Mouse (Mus musculus): Measurements from ENCODE around the gene Txnip. TPM values are rescaled to one million over a fixed set of nuclear protein-coding genes. Genes with fewer than 3 reads are reported as not detected.
"Not testable (repeated sequence)": the region's sequence is repeated elsewhere in the genome, so short reads cannot be mapped to it uniquely, and the experiment has no call there.

Gene Txnip
- polyA plus RNA-seq (2016; fragmentation: Nextera tagmentation; extraction: Ambion mirVana), result 51.4 and 57.5 TPM in 2 replicates

DNA sequence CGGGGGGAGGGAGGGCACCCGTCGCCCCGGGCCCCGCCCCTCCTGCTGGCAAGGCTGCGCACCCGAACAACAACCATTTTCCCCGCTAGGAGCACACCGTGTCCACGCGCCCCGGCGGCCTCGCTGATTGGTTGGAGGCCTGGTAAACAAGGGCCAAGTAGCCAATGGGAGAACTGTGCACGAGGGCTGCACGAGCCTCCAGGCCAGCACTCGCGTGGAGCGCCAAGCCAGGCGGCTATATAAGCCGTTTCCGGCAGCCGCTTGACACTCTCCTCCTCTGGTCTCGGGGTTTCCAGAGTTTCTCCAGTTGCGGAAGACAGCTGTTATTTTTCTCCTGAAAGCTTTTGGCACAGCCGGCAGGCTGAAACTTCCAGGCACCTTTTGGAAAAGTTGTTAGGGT lies at the start of gene Txnip:
Txnip (plus strand) TSS at position 264 of the 400 bp plus-strand sequence.
- H3K36me3 ChIP-seq, result peaks cover 23% of the 10 kb centered on the region
- peak within 1 kb of the TSS; percentile 61 for H3K4me3 ChIP-seq
- 0 out of 2 replicates have a peak within 1 kb of the TSS, but pooled peaks have one; percentile 20 for H3K27ac ChIP-seq
- H3K4me2 ChIP-seq (replicated peaks), result peak within 1 kb of the TSS; percentile 85
- H3K9ac ChIP-seq, result peak within 1 kb of the TSS; percentile 74
- ATAC-seq (ENCODE audit: low FRiP score, low read depth), result peak; percentile 100
- H3K9me3 ChIP-seq, result no peaks in the 10 kb centered on the region
- no peaks in the 10 kb centered on the region for H3K27me3 ChIP-seq (replicated peaks)
- H3K4me1 ChIP-seq, result peaks cover 41% of the 10 kb centered on the region
- under 1% methylated on average over 26 of the region's 26 CpGs for WGBS

- not testable (repeated sequence) for H3K36me3 ChIP-seq; ATAC-seq (ENCODE audit: low FRiP score, low read depth); H3K9me3 ChIP-seq; H3K4me1 ChIP-seq; H3K27ac ChIP-seq; H3K4me2 ChIP-seq (replicated peaks); H3K9ac ChIP-seq; H3K27me3 ChIP-seq (replicated peaks); H3K4me3 ChIP-seq
- WGBS, result 88% methylated on average over 8 of the region's 9 CpGs
These were observed 49.8 kb upstream of the Txnip start for GRCm38 (mm10) chr3:96507966-96508365.

DNA sequence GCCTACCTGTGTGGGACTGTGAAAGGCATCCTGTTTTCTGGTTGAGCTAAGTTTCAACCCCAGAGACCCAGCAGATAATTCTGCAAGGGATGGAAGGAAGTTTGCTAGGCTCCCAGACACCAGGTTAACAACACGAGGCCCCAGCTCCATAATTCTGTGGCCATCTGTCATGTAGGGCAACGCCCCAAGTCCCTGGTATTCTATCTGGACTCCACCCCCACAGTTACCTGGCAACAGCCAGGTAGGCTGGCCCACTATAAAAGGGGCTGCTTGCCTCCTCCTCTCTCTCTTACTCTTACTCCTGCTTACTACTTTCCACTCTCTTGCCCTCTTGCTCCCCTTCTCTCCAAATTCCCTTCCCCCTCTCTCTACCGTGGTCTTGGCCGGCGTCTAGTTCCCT lies 37.6 kb upstream of the Txnip start:
- 57% methylated on average over 5 of the region's 5 CpGs for WGBS
- no peak overlapping the region for H3K4me3 ChIP-seq
- ATAC-seq (ENCODE audit: low FRiP score, low read depth), result no peak
- no peaks in the 10 kb centered on the region for H3K27me3 ChIP-seq (replicated peaks)
- H3K36me3 ChIP-seq, result no peaks in the 10 kb centered on the region
- H3K9ac ChIP-seq, result no peak overlapping the region
- H3K4me2 ChIP-seq (replicated peaks), result no peak overlapping the region
- H3K27ac ChIP-seq, result no peak overlapping the region
- no peaks in the 10 kb centered on the region for H3K4me1 ChIP-seq
- no peaks in the 10 kb centered on the region for H3K9me3 ChIP-seq

DNA sequence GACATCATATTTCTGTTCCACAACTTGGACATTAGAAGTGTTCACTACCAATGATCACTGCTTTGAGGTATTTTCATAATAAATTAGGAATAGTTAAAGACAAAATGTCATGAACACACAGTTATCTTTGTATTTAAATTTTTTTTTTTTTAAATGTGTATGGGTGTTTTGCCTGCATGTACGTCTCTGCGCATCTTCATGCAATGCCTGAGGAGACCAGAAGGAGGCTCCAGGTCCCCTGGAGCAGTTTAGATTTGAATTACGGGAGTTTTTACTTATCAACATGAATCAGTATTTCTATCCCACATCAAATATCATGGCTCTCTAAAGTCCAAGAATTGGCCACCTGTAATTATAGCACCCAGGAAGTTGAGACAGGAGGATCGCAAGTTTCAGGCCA lies 35.6 kb upstream of the Txnip start:
- Histone ChIP-seq H3K4me1 (peaks cover 7% of the 10 kb centered on the region), H3K9me3 (no peaks in the 10 kb centered on the region), H3K4me2 (replicated peaks) (no peak overlapping the region), H3K9ac (no peak overlapping the region), H3K4me3 (no peak overlapping the region), H3K27me3 (replicated peaks) (peaks cover 19% of the 10 kb centered on the region), H3K27ac (no peak overlapping the region), H3K36me3 (no peaks in the 10 kb centered on the region)
- ATAC-seq (ENCODE audit: low FRiP score, low read depth), result no peak
- 71% methylated on average over 4 of the region's 4 CpGs for WGBS

DNA sequence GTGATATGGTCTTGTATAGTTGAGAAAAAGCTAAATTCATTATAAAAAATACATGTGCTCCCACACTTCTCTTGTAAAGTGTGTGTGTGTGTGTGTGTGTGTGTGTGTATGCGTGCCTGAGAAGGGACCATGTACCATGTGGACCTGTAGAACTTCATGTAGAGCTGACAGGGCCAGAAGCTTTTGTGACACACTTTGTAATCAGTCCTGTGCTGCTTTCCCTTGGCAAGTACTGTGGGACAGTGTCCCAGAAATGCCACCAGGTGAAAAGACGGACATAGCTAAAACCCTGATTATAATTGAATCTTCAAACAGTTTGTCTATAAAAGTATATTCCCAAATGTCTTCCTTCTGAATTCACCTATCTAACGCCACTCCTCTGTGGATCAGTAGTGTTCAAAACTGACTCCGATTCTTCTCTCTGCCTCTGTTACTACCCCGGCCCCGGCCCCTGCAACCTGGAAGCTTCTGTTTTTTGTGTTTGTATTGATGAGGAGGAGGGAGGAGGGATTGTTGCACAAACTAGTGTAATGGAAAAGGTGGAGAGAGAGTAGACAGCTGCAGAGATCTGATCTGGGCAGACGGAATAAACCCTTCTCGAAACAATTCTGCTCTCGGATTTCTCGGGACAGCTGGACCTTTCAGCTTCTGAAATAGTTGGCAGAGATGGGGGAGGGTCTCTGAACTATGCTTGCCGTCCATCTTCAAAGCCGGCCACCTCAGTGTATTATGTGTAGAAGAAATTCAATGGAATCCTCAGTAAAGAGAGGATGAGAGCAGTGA lies 33.5 kb upstream of the Txnip start:
- H3K9me3 ChIP-seq, result no peaks in the 10 kb centered on the region
- no peaks in the 10 kb centered on the region for H3K36me3 ChIP-seq
- peaks cover 38% of the 10 kb centered on the region for H3K27me3 ChIP-seq (replicated peaks)
- no peak for ATAC-seq (ENCODE audit: low FRiP score, low read depth)
- no peak overlapping the region for H3K4me2 ChIP-seq (replicated peaks)
- peaks cover 10% of the 10 kb centered on the region for H3K4me1 ChIP-seq
- H3K4me3 ChIP-seq, result no peak overlapping the region
- no peak overlapping the region for H3K27ac ChIP-seq
- WGBS, result 81% methylated on average over 12 of the region's 12 CpGs
- H3K9ac ChIP-seq, result no peak overlapping the region

DNA sequence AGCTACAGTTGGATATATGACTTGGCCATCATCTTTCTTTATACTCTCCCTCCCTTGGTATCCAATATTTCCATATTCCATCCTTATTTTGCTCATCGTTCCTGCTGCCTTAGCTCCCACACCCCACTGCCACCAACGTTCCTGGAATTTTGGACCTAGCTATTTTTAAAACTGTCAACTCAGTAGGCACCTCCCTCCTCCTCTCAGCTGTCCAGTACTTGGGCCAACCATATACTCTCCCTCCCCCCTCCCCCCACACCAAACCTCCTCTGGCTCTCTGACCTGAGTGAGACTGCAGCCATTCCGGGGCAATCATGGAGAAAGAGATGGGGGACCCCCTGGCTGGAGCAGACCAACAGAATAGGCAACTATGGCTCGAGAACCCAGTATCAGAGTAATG lies 32.8 kb upstream of the Txnip start, which contains the start of gene Hfe2:
Hfe2 (plus strand) TSS at position 259 of the 400 bp plus-strand sequence.
- ATAC-seq (ENCODE audit: low FRiP score, low read depth), result no peak
- Histone ChIP-seq H3K9me3 (no peaks in the 10 kb centered on the region), H3K4me3 (no peak within 1 kb of the TSS), H3K27ac (no peak within 1 kb of the TSS), H3K9ac (no peak within 1 kb of the TSS), H3K36me3 (no peaks in the 10 kb centered on the region), H3K4me1 (peaks cover 10% of the 10 kb centered on the region), H3K27me3 (replicated peaks) (peaks cover 40% of the 10 kb centered on the region), H3K4me2 (replicated peaks) (no peak within 1 kb of the TSS)
- 79% methylated on average over 4 of the region's 4 CpGs for WGBS

DNA sequence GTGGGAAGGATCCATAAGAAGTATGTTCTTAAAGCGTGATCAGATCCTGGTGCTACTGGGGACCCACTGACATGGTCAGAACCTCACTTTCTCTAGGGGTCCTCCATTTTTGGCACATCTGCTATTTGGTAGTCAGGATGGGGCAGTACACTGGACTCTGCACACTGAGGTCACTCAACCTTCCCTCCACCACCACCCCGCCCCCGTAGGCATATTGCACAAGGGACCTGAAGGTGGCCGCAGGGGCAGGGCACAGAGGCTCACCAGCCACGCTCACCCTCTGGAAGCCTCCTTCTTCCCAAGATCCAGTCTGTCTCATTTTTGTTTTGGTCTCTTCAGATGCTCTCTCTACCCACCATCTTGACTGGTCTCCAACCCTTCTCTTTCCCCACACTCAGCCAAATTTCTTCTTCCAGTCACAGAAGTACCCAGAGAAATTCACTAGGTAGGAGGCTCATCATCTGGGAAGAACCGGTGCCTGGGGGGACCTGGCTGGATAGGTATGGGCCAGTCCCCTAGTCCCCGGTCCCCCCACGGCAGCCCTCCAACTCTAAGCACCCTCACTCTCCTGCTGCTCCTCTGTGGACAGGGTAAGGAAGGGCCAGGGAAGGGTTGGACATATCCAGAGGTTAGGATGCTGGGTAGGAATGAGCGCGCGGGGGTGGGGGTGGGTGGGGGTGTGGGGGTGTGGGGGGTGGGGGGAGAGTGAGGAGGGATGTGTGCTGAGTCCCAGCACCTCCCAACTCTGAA lies 31.6 kb upstream of the Txnip start:
- Histone ChIP-seq H3K27ac (no peak overlapping the region), H3K36me3 (no peaks in the 10 kb centered on the region), H3K4me2 (replicated peaks) (peak overlapping the region; percentile 81), H3K27me3 (replicated peaks) (peaks cover 40% of the 10 kb centered on the region), H3K9me3 (no peaks in the 10 kb centered on the region), H3K4me3 (no peak overlapping the region), H3K9ac (no peak overlapping the region), H3K4me1 (peaks cover 10% of the 10 kb centered on the region)
- WGBS, result 76% methylated on average over 11 of the region's 11 CpGs
- ATAC-seq (ENCODE audit: low FRiP score, low read depth), result no peak

DNA sequence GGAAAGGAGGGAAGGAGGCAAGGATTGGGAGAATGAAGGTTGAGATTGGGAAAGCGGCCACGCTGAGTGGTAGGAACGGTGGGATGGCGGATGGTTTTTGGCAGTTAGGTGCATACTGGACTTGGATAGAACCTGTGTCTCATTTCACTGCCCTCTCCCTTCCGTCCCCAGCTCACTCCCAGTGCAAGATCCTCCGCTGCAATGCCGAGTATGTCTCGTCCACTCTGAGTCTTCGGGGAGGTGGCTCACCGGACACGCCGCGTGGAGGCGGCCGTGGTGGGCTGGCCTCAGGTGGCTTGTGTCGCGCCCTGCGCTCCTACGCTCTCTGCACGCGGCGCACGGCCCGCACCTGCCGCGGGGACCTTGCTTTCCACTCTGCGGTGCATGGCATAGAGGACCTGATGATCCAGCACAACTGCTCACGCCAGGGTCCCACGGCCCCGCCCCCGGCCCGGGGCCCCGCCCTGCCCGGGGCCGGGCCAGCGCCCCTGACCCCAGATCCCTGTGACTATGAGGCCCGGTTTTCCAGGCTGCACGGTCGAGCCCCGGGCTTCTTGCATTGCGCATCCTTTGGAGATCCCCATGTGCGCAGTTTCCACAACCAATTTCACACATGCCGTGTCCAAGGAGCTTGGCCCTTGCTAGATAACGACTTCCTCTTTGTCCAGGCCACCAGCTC lies 30.8 kb upstream of the Txnip start:
- Histone ChIP-seq H3K9me3 (no peaks in the 10 kb centered on the region), H3K36me3 (no peaks in the 10 kb centered on the region), H3K27ac (no peak overlapping the region), H3K4me2 (replicated peaks) (peak overlapping the region; percentile 81), H3K9ac (peak overlapping the region; percentile 21; the same call in 1 of the 2 replicates), H3K4me3 (peak overlapping the region; percentile 39), H3K27me3 (replicated peaks) (peaks cover 40% of the 10 kb centered on the region), H3K4me1 (peaks cover 10% of the 10 kb centered on the region)
- no peak for ATAC-seq (ENCODE audit: low FRiP score, low read depth)
- 5% methylated on average over 42 of the region's 44 CpGs for WGBS

DNA sequence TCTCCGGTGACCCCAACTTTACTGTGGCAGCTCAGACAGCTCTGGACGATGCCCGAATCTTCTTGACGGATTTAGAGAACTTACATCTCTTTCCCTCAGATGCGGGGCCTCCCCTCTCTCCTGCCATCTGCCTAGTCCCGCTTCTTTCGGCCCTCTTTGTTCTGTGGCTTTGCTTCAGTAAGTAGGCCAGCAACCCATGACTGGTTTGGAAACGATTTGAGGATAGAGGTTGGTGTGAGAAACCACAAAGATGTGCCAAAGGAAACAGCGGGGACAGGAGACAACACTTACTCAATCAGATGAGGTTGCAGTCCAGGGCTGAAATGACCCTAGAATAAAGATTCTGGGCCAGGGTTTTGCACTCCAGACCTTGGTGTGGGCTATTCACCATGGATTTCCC lies 29.3 kb upstream of the Txnip start:
- Histone ChIP-seq H3K4me1 (peaks cover 10% of the 10 kb centered on the region), H3K9me3 (no peaks in the 10 kb centered on the region), H3K4me3 (no peak overlapping the region), H3K36me3 (no peaks in the 10 kb centered on the region), H3K9ac (no peak overlapping the region), H3K27ac (no peak overlapping the region), H3K27me3 (replicated peaks) (peaks cover 40% of the 10 kb centered on the region), H3K4me2 (replicated peaks) (no peak overlapping the region)
- ATAC-seq (ENCODE audit: low FRiP score, low read depth), result no peak
- WGBS, result 49% methylated on average over 9 of the region's 9 CpGs

- H3K9ac ChIP-seq, result no peak overlapping the region
- no peak overlapping the region for H3K4me3 ChIP-seq
- H3K4me2 ChIP-seq (replicated peaks), result no peak overlapping the region
- WGBS, result 68% methylated on average over 7 of the region's 7 CpGs
- H3K27me3 ChIP-seq (replicated peaks), result peaks cover 22% of the 10 kb centered on the region
- no peak overlapping the region for H3K27ac ChIP-seq
- no peaks in the 10 kb centered on the region for H3K36me3 ChIP-seq
- no peaks in the 10 kb centered on the region for H3K9me3 ChIP-seq
- peaks cover 4% of the 10 kb centered on the region for H3K4me1 ChIP-seq
- no peak for ATAC-seq (ENCODE audit: low FRiP score, low read depth)
These were observed 25.7 kb upstream of the Txnip start for GRCm38 (mm10) chr3:96532050-96532449.

DNA sequence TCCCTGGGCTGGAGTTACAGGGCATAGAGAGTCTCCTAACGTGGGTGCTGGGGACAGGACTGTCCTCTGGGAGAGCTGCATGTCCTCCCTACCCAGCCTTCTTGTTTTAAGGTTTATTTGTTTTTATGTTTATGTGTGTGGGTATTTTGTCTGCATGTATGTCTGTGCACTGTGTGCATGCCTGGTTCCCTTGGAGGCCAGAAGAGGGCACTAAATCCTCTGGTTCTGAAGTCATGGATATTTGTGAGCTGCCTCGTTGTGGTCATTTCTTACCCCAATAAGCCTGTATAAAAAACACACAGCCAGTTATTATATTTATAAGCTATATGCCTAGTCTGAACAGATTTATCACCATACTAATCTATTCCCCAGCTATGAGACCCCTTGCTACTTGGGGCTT lies 23.5 kb upstream of the Txnip start:
- WGBS, result 68% methylated on average over 2 of the region's 2 CpGs
- peaks cover 1% of the 10 kb centered on the region; the same call in 1 of the 2 replicates for H3K27me3 ChIP-seq (replicated peaks)
- ATAC-seq (ENCODE audit: low FRiP score, low read depth), result no peak
- no peak overlapping the region for H3K9ac ChIP-seq
- no peak overlapping the region for H3K4me3 ChIP-seq
- no peak overlapping the region for H3K27ac ChIP-seq
- H3K36me3 ChIP-seq, result no peaks in the 10 kb centered on the region
- H3K9me3 ChIP-seq, result no peaks in the 10 kb centered on the region
- H3K4me2 ChIP-seq (replicated peaks), result no peak overlapping the region
- H3K4me1 ChIP-seq, result no peaks in the 10 kb centered on the region

- H3K9ac ChIP-seq, result no peak overlapping the region
- H3K9me3 ChIP-seq, result no peaks in the 10 kb centered on the region
- no peak overlapping the region for H3K27ac ChIP-seq
- H3K4me2 ChIP-seq (replicated peaks), result no peak overlapping the region
- no peaks in the 10 kb centered on the region for H3K27me3 ChIP-seq (replicated peaks)
- WGBS, result 72% methylated on average over 2 of the region's 2 CpGs
- H3K4me3 ChIP-seq, result no peak overlapping the region
- no peak for ATAC-seq (ENCODE audit: low FRiP score, low read depth)
- no peaks in the 10 kb centered on the region for H3K4me1 ChIP-seq
- no peaks in the 10 kb centered on the region for H3K36me3 ChIP-seq
These were observed 18.4 kb upstream of the Txnip start for GRCm38 (mm10) chr3:96539316-96539715.
